Mouse (Mus musculus) CD4-positive naive resting alpha-beta T cell, adult 76 days (primary cell): ENCODE data around the gene Dnajc5g. TPM values are rescaled to one million over a fixed set of nuclear protein-coding genes. Genes with fewer than 3 reads are reported as not detected.

Experiments used
- total RNA-seq: library from RNA; stranded (reverse); gene quantifications from one replicate; pipeline ENCODE4 v1.2.4, GENCODE M21; 2023

Gene Dnajc5g
- not detected for total RNA-seq

DNA sequence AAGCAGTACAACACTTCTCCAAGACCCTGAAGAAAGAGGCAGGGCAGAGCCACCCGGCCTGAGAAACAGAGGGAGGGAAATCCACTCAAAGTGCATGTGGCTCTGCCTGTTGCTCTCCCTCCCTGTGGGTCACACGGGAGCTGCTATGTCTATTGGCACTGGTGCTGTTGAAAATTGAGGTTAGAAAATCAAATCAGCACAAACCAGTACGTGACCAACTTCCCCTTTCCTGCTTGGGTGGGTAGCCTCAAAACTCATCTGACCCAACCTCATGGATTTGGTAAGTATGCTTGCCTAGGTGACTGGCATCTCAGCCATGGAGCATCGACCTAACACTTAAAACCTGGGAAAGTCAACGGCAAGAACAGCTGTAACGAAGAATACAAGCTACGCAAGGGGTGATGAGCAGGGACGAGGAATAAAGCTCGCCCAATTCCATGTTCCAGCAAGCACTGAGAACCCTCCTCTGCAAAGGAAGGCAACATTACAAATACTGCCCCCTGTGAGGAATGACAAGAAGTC, at the start of gene Dnajc5g:
Gene Dnajc5g (plus strand): TSS at position 472 of the 522 bp plus-strand sequence.

DNA sequence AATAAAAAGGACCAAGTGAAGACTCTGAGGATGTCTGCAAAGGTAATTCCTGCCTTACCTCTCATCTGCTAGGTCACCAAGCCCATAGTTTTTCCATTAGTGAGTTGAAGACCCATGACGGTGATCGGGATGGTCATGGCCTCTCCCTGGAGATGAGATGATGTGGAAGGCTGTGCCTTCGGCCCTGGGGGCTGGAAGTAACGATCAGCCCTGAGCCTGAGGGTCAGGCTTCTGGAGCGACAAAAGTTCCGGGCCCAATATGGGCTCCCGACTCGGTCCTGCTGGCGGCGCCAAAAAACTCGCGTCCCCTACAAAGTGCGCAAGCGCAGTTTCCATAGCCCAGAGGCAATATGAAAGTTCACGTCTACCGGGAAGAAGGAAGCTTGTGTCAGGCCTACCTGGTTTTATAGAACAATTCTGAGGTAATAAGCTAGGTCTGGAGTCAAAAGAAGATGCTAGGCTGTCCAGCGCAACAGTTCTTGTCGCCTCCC, 2.0 kb downstream of the Dnajc5g start, which contains the start of gene Slc30a3:
Gene Slc30a3 (minus strand): TSS at position 238 of the 491 bp plus-strand sequence.

DNA sequence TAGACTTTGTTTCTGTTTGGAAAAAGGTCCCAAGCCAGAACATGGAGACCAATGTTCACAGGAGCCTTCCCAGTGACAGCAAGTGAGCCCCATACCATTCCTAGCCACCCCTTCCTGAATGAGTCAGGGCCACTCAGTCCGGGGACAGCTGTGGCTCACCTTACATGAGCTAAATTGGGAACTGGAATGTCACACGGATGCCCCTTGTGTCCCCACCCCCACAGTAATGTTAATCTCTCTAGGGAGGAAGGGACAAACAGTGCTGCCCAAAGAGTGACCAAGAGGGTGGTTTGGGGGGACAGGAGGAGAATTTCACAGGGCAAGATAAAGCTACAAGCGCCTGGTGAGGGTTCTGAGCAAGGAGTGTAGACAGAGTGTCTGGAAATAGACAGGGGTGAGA, 10.3 kb downstream of the Dnajc5g start, which contains the start of gene Trim54:
Gene Trim54 (plus strand): TSS at position 359 of the 400 bp plus-strand sequence.

GRCm38 (mm10) chr5:31138241-31138967, 32.3 kb downstream of the Dnajc5g start, which contains the start of gene Ucn:
TSS of gene Ucn (minus strand) at chr5:31138829.

GRCm38 (mm10) chr5:31154152-31154553, 48.1 kb downstream of the Dnajc5g start, which contains the start of gene Mpv17:
TSS of gene Mpv17 (minus strand) at chr5:31154251.

Other genes with a start within 250 kb of the Dnajc5g start
- gene Tmem214, start 238.3 kb upstream of the Dnajc5g start, total RNA-seq: 37.7 TPM
- gene Agbl5, start 217.6 kb upstream of the Dnajc5g start, total RNA-seq: 12.3 TPM
- 150 TPM for gene Ost4, start 198.5 kb upstream of the Dnajc5g start, total RNA-seq
- gene Emilin1, start 192.9 kb upstream of the Dnajc5g start, total RNA-seq: 5.5 TPM
- gene Khk, start 184.9 kb upstream of the Dnajc5g start, total RNA-seq: 14.2 TPM
- not detected for gene Cgref1, start 160.7 kb upstream of the Dnajc5g start, total RNA-seq
- gene Preb, start 145.9 kb upstream of the Dnajc5g start, total RNA-seq: 163 TPM
- gene Tcf23, start 137.6 kb upstream of the Dnajc5g start, total RNA-seq: not detected
- 32.9 TPM for gene Atraid, start 58.0 kb upstream of the Dnajc5g start, total RNA-seq
- gene Slc5a6, start 57.4 kb upstream of the Dnajc5g start, total RNA-seq: 9.5 TPM
- 50.3 TPM for gene Cad, start 51.5 kb upstream of the Dnajc5g start, total RNA-seq
- 1.3 TPM for gene Slc30a3, start 2.0 kb downstream of the Dnajc5g start, total RNA-seq
- gene Trim54, start 10.4 kb downstream of the Dnajc5g start, total RNA-seq: not detected
- not detected for gene Ucn, start 32.5 kb downstream of the Dnajc5g start, total RNA-seq
- gene Mpv17, start 48.0 kb downstream of the Dnajc5g start, total RNA-seq: 18.9 TPM
- gene Gm29609, start 73.6 kb downstream of the Dnajc5g start, total RNA-seq: 5.2 TPM
- gene Gtf3c2, start 73.9 kb downstream of the Dnajc5g start, total RNA-seq: 168 TPM
- 68.5 TPM for gene Snx17, start 86.9 kb downstream of the Dnajc5g start, total RNA-seq
- 36.4 TPM for gene Eif2b4, start 87.1 kb downstream of the Dnajc5g start, total RNA-seq
- 27.9 TPM for gene Zfp513, start 96.0 kb downstream of the Dnajc5g start, total RNA-seq
- 128 TPM for gene Ppm1g, start 114.4 kb downstream of the Dnajc5g start, total RNA-seq
- 190 TPM for gene Nrbp1, start 134.6 kb downstream of the Dnajc5g start, total RNA-seq
- gene Gm9970, start 134.9 kb downstream of the Dnajc5g start, total RNA-seq: not detected
- gene Krtcap3, start 145.4 kb downstream of the Dnajc5g start, total RNA-seq: 20.0 TPM
- 15.1 TPM for gene Ift172, start 184.8 kb downstream of the Dnajc5g start, total RNA-seq
- gene Fndc4, start 189.8 kb downstream of the Dnajc5g start, total RNA-seq: not detected
- not detected for gene Gckr, start 191.2 kb downstream of the Dnajc5g start, total RNA-seq